Mouse (Mus musculus): Measurements from ENCODE around the gene Plcl2.

Plcl2 gene

GRCm38 (mm10) chr17:50499091-50499790 is 10.0 kb upstream of the Plcl2 start:
- no peak for DNase-seq (ENCODE audit: low read depth)

- DNase-seq (ENCODE audit: low read depth), result no peak
Measured at GRCm38 (mm10) chr17:50500806-50501205, 8.4 kb upstream of the Plcl2 start.

GRCm38 (mm10) chr17:50503075-50503474 is 6.1 kb upstream of the Plcl2 start:
- no peak for DNase-seq (ENCODE audit: low read depth)

- DNase-seq (ENCODE audit: low read depth), result no peak
Measured at GRCm38 (mm10) chr17:50504070-50504846, 4.9 kb upstream of the Plcl2 start.

- no peak for DNase-seq (ENCODE audit: low read depth)
Measured at GRCm38 (mm10) chr17:50505910-50506634, 3.1 kb upstream of the Plcl2 start.

GRCm38 (mm10) chr17:50506861-50507321 is 2.3 kb upstream of the Plcl2 start:
- DNase-seq (ENCODE audit: low read depth), result no peak

- DNase-seq (ENCODE audit: low read depth), result no peak
Measured at GRCm38 (mm10) chr17:50508055-50508774, 988 bp upstream of the Plcl2 start.

GRCm38 (mm10) chr17:50508775-50509250 is 390 bp upstream of the Plcl2 start:
- DNase-seq (ENCODE audit: low read depth), result no peak

- DNase-seq (ENCODE audit: low read depth), result no peak
Measured at GRCm38 (mm10) chr17:50510279-50510678, 1.1 kb downstream of the Plcl2 start.

- DNase-seq (ENCODE audit: low read depth), result no peak
Measured at GRCm38 (mm10) chr17:50510741-50511140, 1.5 kb downstream of the Plcl2 start.

- no peak for DNase-seq (ENCODE audit: low read depth)
Measured at GRCm38 (mm10) chr17:50512222-50512621, 3.0 kb downstream of the Plcl2 start.

- DNase-seq (ENCODE audit: low read depth), result no peak
Measured at GRCm38 (mm10) chr17:50512841-50513240, 3.6 kb downstream of the Plcl2 start.

- DNase-seq (ENCODE audit: low read depth), result no peak
Measured at GRCm38 (mm10) chr17:50513376-50513775, 4.2 kb downstream of the Plcl2 start.

- DNase-seq (ENCODE audit: low read depth), result no peak
Measured at GRCm38 (mm10) chr17:50514012-50514411, 4.8 kb downstream of the Plcl2 start.

GRCm38 (mm10) chr17:50515926-50516325 is 6.7 kb downstream of the Plcl2 start:
- DNase-seq (ENCODE audit: low read depth), result no peak

GRCm38 (mm10) chr17:50517781-50518415 is 8.7 kb downstream of the Plcl2 start:
- no peak for DNase-seq (ENCODE audit: low read depth)

- DNase-seq (ENCODE audit: low read depth), result no peak
Measured at GRCm38 (mm10) chr17:50519588-50519987, 10.4 kb downstream of the Plcl2 start.

GRCm38 (mm10) chr17:50522473-50523083 is 13.4 kb downstream of the Plcl2 start:
- DNase-seq (ENCODE audit: low read depth), result no peak

- DNase-seq (ENCODE audit: low read depth), result no peak
Measured at GRCm38 (mm10) chr17:50524970-50525369, 15.8 kb downstream of the Plcl2 start.

- DNase-seq (ENCODE audit: low read depth), result no peak
Measured at GRCm38 (mm10) chr17:50525821-50526220, 16.6 kb downstream of the Plcl2 start.

- DNase-seq (ENCODE audit: low read depth), result no peak
Measured at GRCm38 (mm10) chr17:50530089-50530488, 20.9 kb downstream of the Plcl2 start.

Data from fibroblast of lung, adult 2 months (primary cell).